Mouse (Mus musculus) heart, embryonic 13.5 days (tissue): ENCODE data around the gene Foxk2. TPM values are rescaled to one million over a fixed set of nuclear protein-coding genes. Genes with fewer than 3 reads are reported as not detected.
A peak's percentile ranks its signal among the peaks of the same experiment; 100 is the strongest.

Experiments used
- ATAC-seq: fragments of 200-750 bp; cut with Nextera tagmentation; 2 replicates; pipeline ENCODE4 v1.8.0; 2017; ENCODE audit warnings: moderate TSS enrichment; ENCODE audit not compliant: insufficient number of reproducible peaks, low FRiP score, low TSS enrichment; ENCODE audit errors: extremely low read depth
- H3K27ac ChIP-seq: fragments of 300-500 bp; sonication (generic); replicated peaks from 2 replicates; pipeline ENCODE4 v1.5.1; 2015; ENCODE audit warnings: moderate library complexity, mild to moderate bottlenecking, inconsistent platforms
- H3K27me3 ChIP-seq: fragments of 300-500 bp; sonication (generic); replicated peaks from 2 replicates; pipeline ENCODE4 v1.6.1; 2015; ENCODE audit warnings: mild to moderate bottlenecking, inconsistent platforms
- H3K36me3 ChIP-seq: fragments of 300-500 bp; sonication (generic); 2 replicates; pipeline ENCODE4 v1.6.1; 2015; ENCODE audit warnings: mild to moderate bottlenecking, inconsistent platforms
- H3K4me1 ChIP-seq: fragments of 300-500 bp; sonication (generic); 2 replicates; pipeline ENCODE4 v1.6.1; 2015; ENCODE audit warnings: inconsistent platforms
- H3K4me2 ChIP-seq: fragments of 300-500 bp; sonication (generic); 2 replicates; pipeline ENCODE4 v1.6.1; 2015; ENCODE audit warnings: inconsistent platforms, mild to moderate bottlenecking, moderate library complexity
- H3K4me3 ChIP-seq: fragments of 300-500 bp; sonication (generic); 2 replicates; pipeline ENCODE4 v1.5.1; 2015; ENCODE audit warnings: moderate library complexity, mild to moderate bottlenecking, inconsistent platforms
- H3K9ac ChIP-seq: fragments of 300-500 bp; sonication (generic); 2 replicates; pipeline ENCODE4 v1.6.1; 2015; ENCODE audit warnings: inconsistent platforms, mild to moderate bottlenecking, moderate library complexity
- H3K9me3 ChIP-seq: fragments of 300-500 bp; sonication (generic); 2 replicates; pipeline ENCODE4 v1.6.1; 2016; ENCODE audit warnings: inconsistent platforms
- WGBS: fragments of 180-500 bp; shearing (Covaris S2); methylation state at CpG from one replicate; pipeline ENCODE4 v1.1.7; 2015; ENCODE audit warnings: mixed read lengths; 5-methylcytosine and 5-hydroxymethylcytosine counted together
- polyA plus RNA-seq: library from polyadenylated mRNA; unstranded; fragments of >200 nt; fragmentation: Nextera tagmentation; extraction: Ambion mirVana; gene quantifications from 2 replicates; pipeline ENCODE4 v1.2.1, GENCODE M21; 2015

Gene Foxk2
- 5.0 and 5.1 TPM in 2 replicates for polyA plus RNA-seq

DNA sequence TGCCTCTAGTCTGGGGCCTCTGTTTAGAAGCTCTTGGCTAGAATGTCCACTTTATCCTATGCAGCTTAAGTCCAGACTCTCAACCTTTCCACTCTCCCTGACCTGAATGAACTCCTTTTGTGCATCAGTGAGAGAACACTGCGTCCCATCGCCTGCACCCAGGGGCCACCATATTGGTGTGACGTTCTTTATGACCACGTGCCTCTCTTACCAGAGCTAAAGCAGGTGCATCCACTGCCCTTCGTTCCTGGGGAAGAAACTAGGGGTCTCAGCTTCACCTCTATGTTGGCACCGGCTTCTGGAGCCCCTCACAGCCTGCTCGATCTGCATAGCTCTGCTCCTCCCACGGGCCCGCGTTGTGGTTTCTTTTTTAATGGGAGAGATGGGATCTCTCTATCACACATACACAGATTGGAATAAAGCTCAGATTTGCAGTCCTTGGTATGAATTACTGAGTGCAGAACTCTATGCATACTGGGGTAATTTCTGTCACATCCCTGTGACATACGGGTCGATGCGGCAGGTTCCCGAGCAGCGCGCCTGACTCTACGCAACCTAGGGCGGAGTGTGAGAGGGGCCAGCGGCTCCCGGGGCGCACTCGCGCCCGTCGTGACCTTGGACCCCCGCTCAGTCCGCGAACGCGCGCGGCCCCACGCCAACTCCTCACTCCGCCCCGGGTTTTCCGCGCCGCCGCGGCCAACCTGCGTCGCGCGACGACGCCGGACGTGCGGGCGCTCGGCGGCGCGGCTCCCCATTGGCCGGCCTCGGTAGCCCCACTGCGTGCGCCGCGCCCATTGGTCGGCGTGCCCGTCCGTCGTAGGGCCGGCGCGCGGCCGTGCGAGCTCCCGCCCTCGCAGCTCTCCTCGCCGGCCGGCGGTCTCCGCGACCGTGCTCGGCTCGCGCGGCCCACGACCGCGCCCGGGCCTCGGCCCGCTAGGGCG lies at the start of gene Foxk2:
Gene Foxk2 (plus strand): TSS at position 831 of the 941 bp plus-strand sequence.
- Histone ChIP-seq H3K27me3 (no peaks in the 10 kb centered on the region), H3K9ac (peak within 1 kb of the TSS; percentile 99), H3K4me3 (peak within 1 kb of the TSS; percentile 99), H3K4me1 (peaks cover 26% of the 10 kb centered on the region), H3K27ac (peak within 1 kb of the TSS; percentile 91), H3K36me3 (peaks cover 48% of the 10 kb centered on the region), H3K9me3 (no peaks in the 10 kb centered on the region), H3K4me2 (peak within 1 kb of the TSS; percentile 97)
- 1% methylated on average over 68 of the region's 91 CpGs for WGBS
- peak; percentile 96 for ATAC-seq

DNA sequence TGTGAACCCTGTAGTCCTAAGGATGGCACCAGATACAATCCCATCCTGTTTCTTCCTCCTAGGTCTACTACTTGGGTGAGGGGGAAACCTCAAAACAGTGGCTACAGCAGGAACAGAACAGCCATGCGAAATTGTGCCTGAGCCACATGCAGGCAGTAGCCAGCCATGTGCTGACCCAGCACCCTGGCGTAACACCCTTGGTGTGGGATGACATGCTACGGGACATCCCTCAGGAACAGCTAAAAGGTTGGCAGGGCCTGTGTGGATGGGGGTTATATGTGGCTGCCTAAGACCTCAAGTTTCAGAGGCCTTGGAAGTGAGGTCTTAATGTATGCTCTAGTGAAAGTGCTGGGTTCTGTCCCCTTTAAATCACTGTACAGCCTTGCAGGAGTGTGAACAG lies 43.0 kb upstream of the Foxk2 start:
- Histone ChIP-seq H3K9ac (no peak overlapping the region), H3K27ac (no peak overlapping the region), H3K9me3 (no peaks in the 10 kb centered on the region), H3K4me1 (peaks cover 13% of the 10 kb centered on the region), H3K4me2 (no peak overlapping the region), H3K27me3 (no peaks in the 10 kb centered on the region), H3K36me3 (peaks cover 83% of the 10 kb centered on the region), H3K4me3 (no peak overlapping the region)
- WGBS = 84% methylated on average over 3 of the region's 3 CpGs
- ATAC-seq = no peak

DNA sequence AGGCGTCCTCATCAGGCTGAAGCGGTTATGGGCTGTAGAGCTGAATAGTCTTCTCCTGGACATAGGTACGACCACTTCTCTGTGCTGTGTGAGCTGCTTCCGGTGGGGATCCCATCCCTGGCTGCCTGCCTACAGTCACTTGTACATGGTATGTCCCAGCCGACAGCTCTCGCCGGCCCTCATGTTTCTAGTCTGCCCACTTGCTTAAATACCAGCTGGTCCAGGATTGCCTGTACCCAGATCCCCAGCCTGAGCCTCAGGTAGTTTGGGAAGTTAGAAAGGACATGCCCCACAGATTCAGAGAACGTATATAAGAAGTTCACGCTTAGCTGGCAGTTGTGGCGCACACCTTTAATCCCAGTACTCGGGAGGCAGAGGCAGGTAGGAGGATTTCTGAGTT lies 40.0 kb upstream of the Foxk2 start:
- H3K9ac ChIP-seq = no peak overlapping the region
- H3K36me3 ChIP-seq = peaks cover 92% of the 10 kb centered on the region
- H3K4me2 ChIP-seq = no peak overlapping the region
- H3K27me3 ChIP-seq = no peaks in the 10 kb centered on the region
- ATAC-seq = no peak
- no peaks in the 10 kb centered on the region for H3K9me3 ChIP-seq
- H3K4me3 ChIP-seq = no peak overlapping the region
- H3K27ac ChIP-seq = no peak overlapping the region
- peaks cover 18% of the 10 kb centered on the region for H3K4me1 ChIP-seq
- WGBS = 84% methylated on average over 11 of the region's 11 CpGs

DNA sequence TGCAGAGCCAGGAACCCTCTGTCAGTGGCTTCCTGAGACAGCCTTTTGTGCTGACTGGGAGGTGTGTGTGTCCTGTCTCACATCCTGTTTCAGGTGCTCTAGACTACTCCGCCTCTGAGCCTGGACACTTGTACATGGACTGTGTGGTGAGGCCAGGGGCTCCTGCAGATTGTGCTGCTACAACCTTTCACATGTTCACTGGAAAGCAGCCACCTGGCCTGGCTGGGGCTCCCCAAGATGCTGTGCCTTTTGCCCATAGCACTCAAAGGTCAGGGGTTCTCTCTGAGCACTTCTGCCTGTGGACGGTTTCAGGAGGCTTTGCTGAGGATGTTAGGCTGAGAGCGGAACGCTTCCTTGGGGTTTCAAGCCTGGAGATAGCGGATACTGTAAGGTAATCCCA lies 39.0 kb upstream of the Foxk2 start:
- Histone ChIP-seq H3K36me3 (peaks cover 96% of the 10 kb centered on the region), H3K4me1 (peaks cover 18% of the 10 kb centered on the region), H3K4me2 (no peak overlapping the region), H3K27ac (no peak overlapping the region), H3K9ac (no peak overlapping the region), H3K9me3 (no peaks in the 10 kb centered on the region), H3K4me3 (no peak overlapping the region), H3K27me3 (no peaks in the 10 kb centered on the region)
- 82% methylated on average over 5 of the region's 5 CpGs for WGBS
- ATAC-seq = no peak

DNA sequence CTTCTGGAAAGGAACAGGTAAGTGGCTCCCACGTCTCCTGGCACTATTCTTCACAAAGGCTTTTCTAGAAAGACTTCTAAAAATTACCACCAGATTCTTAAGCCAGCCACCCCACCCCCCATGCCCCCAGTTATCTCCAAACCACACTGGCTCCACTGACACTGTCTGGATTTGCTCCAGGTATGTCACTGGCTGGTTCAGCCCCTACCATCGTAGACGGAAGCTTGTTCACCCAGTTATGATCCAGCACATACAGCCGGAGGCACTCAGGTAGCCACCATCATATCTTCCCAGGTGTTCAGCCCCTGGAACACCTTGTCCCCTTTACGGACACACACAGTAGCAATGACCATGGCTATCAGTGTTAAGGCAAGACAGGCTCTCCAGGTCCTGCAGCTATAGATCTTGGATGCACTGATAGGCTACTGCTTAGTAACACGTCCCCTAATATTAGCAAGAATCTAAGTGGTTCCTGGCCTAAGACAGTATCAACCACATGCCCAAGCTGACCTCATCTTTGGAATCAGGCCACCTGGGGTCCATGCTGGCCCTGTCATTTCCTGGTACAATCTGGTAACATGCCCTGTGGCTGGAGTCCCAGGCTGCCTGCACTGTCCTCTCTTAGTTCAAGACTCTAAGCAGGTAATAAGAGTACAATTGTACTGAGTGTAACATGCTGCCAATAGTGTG lies 38.3 kb upstream of the Foxk2 start:
- H3K36me3 ChIP-seq = peaks cover 96% of the 10 kb centered on the region
- no peaks in the 10 kb centered on the region for H3K27me3 ChIP-seq
- no peak overlapping the region for H3K9ac ChIP-seq
- no peak overlapping the region for H3K4me2 ChIP-seq
- H3K4me1 ChIP-seq = peaks cover 18% of the 10 kb centered on the region
- H3K27ac ChIP-seq = 0 out of 2 replicates have a peak overlapping the region, but pooled peaks have one; percentile 13
- WGBS = 74% methylated on average over 6 of the region's 6 CpGs
- no peak overlapping the region for H3K4me3 ChIP-seq
- H3K9me3 ChIP-seq = no peaks in the 10 kb centered on the region
- no peak for ATAC-seq

DNA sequence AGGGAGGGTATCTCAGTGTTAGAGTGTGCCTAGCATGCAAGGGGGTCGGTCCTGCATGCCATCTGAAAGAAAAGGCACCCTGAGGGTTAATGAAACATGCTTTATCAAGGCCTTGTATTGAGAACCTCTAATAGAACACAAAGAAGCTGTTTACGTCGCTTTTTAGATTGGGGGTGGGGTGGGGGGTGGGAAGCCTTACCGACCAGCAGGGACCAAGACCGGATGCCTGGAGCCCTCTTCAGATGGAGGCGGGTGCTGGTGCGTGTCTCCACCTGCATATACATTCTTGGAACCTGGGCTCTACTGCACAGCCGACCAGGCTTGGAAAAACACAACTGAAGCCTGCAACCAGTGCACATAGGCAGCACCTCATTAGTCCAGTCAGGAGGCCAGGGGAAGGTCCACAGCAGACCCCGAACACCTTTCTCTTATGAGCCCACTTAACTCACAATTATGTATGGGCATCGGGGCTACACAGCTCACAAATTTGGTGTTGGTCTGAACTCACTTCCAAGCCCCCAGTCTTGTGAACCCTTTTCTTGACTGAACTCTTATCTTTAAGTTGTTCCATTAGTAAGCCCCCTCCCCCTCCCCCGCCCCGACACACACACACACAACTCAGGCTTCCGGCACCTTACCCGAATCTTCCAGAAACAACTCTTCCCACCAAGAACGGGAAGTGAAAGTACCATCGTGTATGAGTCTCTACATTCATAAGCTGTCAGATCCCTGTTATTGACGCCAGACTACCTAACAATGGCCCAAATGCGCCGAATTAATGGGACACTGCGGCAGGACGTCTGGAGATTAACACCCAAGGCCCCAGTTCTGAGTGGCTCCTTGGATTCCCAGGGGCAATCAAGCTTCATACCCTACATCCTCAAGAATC lies 31.4 kb upstream of the Foxk2 start:
- no peak for ATAC-seq
- peak overlapping the region; percentile 83 for H3K27ac ChIP-seq
- 21% methylated on average over 21 of the region's 21 CpGs for WGBS
- H3K9ac ChIP-seq = peak overlapping the region; percentile 87
- no peaks in the 10 kb centered on the region for H3K27me3 ChIP-seq
- no peaks in the 10 kb centered on the region for H3K9me3 ChIP-seq
- peaks cover 41% of the 10 kb centered on the region for H3K4me1 ChIP-seq
- H3K4me3 ChIP-seq = peak overlapping the region; percentile 72
- H3K36me3 ChIP-seq = peaks cover 41% of the 10 kb centered on the region
- H3K4me2 ChIP-seq = peak overlapping the region; percentile 89

DNA sequence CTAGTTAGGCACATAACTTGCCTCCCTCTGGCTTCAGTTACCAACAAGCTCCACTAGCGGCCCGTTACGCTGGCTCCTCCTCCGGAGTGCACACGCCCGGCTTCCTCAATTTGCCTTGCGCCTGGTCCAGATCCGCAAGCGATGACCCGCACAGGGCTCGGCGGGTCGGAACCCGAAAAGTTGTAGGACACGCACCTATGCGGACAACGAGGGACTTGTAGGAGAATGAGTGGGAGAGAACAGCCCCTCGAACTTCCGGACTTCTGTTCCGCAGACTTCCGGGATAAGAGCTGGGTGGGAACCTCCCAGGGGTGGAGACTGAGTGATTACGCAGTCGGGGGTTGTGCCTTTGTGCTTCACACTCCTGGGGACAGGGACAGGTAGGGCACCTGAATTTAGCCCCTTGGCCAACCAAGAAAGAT lies 30.8 kb upstream of the Foxk2 start, which contains the start of gene Cybc1:
Gene Cybc1 (minus strand): TSS at position 305 of the 422 bp plus-strand sequence.
- H3K27ac ChIP-seq = peak within 1 kb of the TSS; percentile 83
- ATAC-seq = peak; percentile 71
- H3K4me3 ChIP-seq = peak within 1 kb of the TSS; percentile 72
- under 1% methylated on average over 23 of the region's 23 CpGs for WGBS
- no peaks in the 10 kb centered on the region for H3K27me3 ChIP-seq
- peak within 1 kb of the TSS; percentile 87 for H3K9ac ChIP-seq
- peaks cover 41% of the 10 kb centered on the region for H3K4me1 ChIP-seq
- H3K36me3 ChIP-seq = peaks cover 34% of the 10 kb centered on the region
- H3K9me3 ChIP-seq = no peaks in the 10 kb centered on the region
- H3K4me2 ChIP-seq = peak within 1 kb of the TSS; percentile 89

DNA sequence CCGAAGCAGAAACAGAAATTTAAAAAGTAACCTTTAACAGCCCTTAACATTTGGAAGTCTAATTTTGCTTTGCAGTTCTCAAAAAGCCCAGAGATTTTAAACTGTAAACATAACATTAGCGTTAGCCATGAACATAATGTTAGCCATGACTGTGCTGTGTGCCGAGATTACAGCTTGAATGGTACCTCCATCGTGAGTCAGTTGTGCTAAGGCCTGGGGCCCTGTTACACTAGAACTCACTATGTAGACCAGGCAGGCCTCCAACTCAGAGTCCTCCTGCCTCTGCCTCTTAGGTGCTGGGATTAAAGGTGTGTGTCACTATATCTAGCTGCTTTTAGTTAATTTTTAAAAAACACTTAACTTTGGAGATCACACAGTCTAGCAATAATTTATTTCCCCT lies 28.6 kb upstream of the Foxk2 start:
- Histone ChIP-seq H3K4me2 (no peak overlapping the region), H3K9ac (no peak overlapping the region; the same call in 1 of the 2 replicates)
- WGBS = 75% methylated on average over 4 of the region's 4 CpGs

DNA sequence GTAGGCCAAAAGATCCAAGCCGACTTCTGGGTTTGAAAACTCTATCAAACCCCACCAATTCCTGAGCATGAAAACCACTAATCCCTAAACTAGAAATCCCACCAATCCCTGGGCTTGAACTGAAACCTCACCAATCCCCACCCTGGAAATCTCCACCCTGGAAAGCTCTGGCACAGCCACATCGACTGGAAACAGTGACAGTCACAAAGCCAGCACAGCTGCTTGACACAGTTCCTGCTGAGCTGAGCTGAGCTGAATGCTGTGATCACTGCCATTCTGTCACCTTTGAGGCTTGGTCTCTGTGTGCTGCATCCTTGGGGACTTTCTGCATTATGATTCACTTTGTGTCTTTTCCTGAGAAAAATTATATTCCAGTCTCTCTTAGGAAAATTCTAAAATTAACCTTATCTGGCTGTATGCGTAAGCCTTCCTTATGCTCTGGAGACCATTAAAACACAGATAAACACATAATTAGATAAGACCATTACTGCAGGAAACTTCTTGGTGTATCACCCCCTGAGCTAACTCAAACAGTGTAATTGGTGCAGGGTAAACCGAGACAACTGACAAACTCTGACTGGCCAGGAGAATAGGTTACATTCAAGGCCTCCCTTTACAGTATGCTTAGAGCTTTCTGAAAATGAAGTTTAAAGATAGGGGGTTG lies 28.0 kb upstream of the Foxk2 start:
- Histone ChIP-seq H3K4me3 (no peak overlapping the region), H3K27ac (peak overlapping the region; percentile 75), H3K9ac (peak overlapping the region; percentile 34), H3K4me1 (peaks cover 47% of the 10 kb centered on the region), H3K4me2 (no peak overlapping the region), H3K9me3 (no peaks in the 10 kb centered on the region), H3K36me3 (peaks cover 7% of the 10 kb centered on the region), H3K27me3 (no peaks in the 10 kb centered on the region)
- 25% methylated on average over 4 of the region's 4 CpGs for WGBS
- no peak for ATAC-seq

More for the DNA sequence above, 28.6 kb upstream of the Foxk2 start:
- peak overlapping the region; percentile 75 for H3K27ac ChIP-seq
- peaks cover 13% of the 10 kb centered on the region for H3K36me3 ChIP-seq
- H3K4me1 ChIP-seq = peaks cover 46% of the 10 kb centered on the region
- no peaks in the 10 kb centered on the region for H3K27me3 ChIP-seq
- no peaks in the 10 kb centered on the region for H3K9me3 ChIP-seq
- H3K4me3 ChIP-seq = no peak overlapping the region
- ATAC-seq = no peak

DNA sequence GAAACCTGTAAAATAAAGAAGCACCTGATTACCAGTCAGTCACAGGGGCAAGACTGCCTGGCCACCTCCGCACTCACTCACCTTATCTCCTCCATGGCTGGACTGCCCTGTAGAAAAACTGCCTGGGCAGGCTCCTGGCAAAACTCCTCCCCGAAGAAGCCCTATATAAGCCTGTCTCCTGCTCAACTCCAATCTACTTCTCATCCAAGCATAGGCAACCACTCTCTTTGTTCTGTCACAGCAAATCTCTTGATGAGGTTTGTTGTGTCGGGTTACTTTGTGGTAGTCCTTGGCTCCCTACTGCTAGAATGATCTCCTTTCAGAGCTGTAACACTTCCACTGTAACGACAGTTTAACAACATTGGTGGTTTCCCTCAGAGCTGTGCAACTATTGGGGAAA lies 27.1 kb upstream of the Foxk2 start:
- no peak for ATAC-seq
- H3K9me3 ChIP-seq = no peaks in the 10 kb centered on the region
- 0 out of 2 replicates have a peak overlapping the region, but pooled peaks have one; percentile 0 for H3K4me2 ChIP-seq
- peaks cover 40% of the 10 kb centered on the region for H3K4me1 ChIP-seq
- peak overlapping the region; percentile 55; the same call in 1 of the 2 replicates for H3K9ac ChIP-seq
- no peaks in the 10 kb centered on the region for H3K27me3 ChIP-seq
- H3K27ac ChIP-seq = peak overlapping the region; percentile 43
- H3K4me3 ChIP-seq = no peak overlapping the region
- WGBS = 28% methylated on average over 4 of the region's 4 CpGs
- H3K36me3 ChIP-seq = no peaks in the 10 kb centered on the region
